Mouse (Mus musculus) liver, adult 2 months (tissue): ENCODE data around the gene Copg2. TPM values are rescaled to one million over a fixed set of nuclear protein-coding genes. Genes with fewer than 3 reads are reported as not detected.

ENCODE experiments used
- DNase-seq: peaks from one replicate; pipeline ENCODE4 v3.0.0-alpha.2; 2011; ENCODE audit warnings: low read depth, low spot score; ENCODE audit errors: extremely low read depth
- H3K27ac ChIP-seq: fragments of 200-500 bp; replicated peaks from 2 replicates; pipeline ENCODE4 v1.5.1; 2012; ENCODE audit warnings: low read depth, mild to moderate bottlenecking, control low read depth, inconsistent platforms, low read length; ENCODE audit not compliant: insufficient read depth
- H3K27me3 ChIP-seq: fragments of 200-500 bp; 2 replicates; pipeline ENCODE4 v1.6.1; 2012; ENCODE audit warnings: mild to moderate bottlenecking, moderate library complexity, low read length, inconsistent platforms; ENCODE audit not compliant: control insufficient read depth, insufficient read depth
- H3K36me3 ChIP-seq: fragments of 200-500 bp; 2 replicates; pipeline ENCODE4 v1.6.1; 2012; ENCODE audit warnings: low read length, inconsistent platforms; ENCODE audit not compliant: control insufficient read depth, insufficient read depth
- H3K4me1 ChIP-seq: fragments of 200-500 bp; 2 replicates; pipeline ENCODE4 v1.6.1; 2011; ENCODE audit warnings: low read length; ENCODE audit not compliant: control insufficient read depth, insufficient read depth
- H3K4me3 ChIP-seq: fragments of 200-500 bp; 2 replicates; pipeline ENCODE4 v1.5.1; 2011; ENCODE audit warnings: low read depth, mild to moderate bottlenecking, control low read depth, low read length, moderate library complexity; ENCODE audit not compliant: insufficient read depth
- H3K79me2 ChIP-seq: fragments of 200-500 bp; 2 replicates; pipeline ENCODE4 v1.6.1; 2012; ENCODE audit warnings: inconsistent platforms, mild to moderate bottlenecking, low read length, moderate library complexity; ENCODE audit not compliant: control insufficient read depth, insufficient read depth
- H3K9ac ChIP-seq: fragments of 200-500 bp; 2 replicates; pipeline ENCODE4 v1.6.1; 2012; ENCODE audit warnings: low read depth, mild to moderate bottlenecking, control low read depth, inconsistent platforms, low read length
- CTCF ChIP-seq: fragments of 200-500 bp; IDR thresholded peaks from 2 replicates; pipeline ENCODE4 v1.5.1; 2011; ENCODE audit warnings: low read depth, low read length, control low read depth
- POLR2A ChIP-seq: fragments of 200-500 bp; IDR thresholded peaks from 2 replicates; pipeline ENCODE4 v1.6.1; 2011; ENCODE audit warnings: low read length, control low read depth; ENCODE audit not compliant: insufficient read depth; ENCODE audit errors: extremely low read depth
- WGBS: fragments of 180-500 bp; shearing (Covaris S2); methylation state at CpG from one replicate; pipeline ENCODE4 v1.1.7; 2018; 5-methylcytosine and 5-hydroxymethylcytosine counted together
- polyA plus RNA-seq: library from polyadenylated mRNA; depleted of rRNA; stranded (reverse); fragments of >200 nt; gene quantifications from 2 replicates; pipeline ENCODE4 v1.2.3, GENCODE M21; 2012
- total RNA-seq: library from RNA; depleted of rRNA; stranded (reverse); fragments of >200 nt; gene quantifications from 2 replicates; pipeline ENCODE4 v1.2.3, GENCODE M21; 2014

Gene Copg2
- total and polyA plus RNA-seq, 2 experiments: 7.5 to 26.9 TPM

- H3K27me3 ChIP-seq: peaks cover 14% of the 10 kb centered on the region
- 56% methylated on average over 15 of the region's 15 CpGs for WGBS
- TF ChIP-seq CTCF (no peak), POLR2A (no peak)
Measured at GRCm38 (mm10) chr6:30735728-30736371, 160.7 kb downstream of the Copg2 start.

GRCm38 (mm10) chr6:30734988-30735727 lies 161.4 kb downstream of the Copg2 start:
- peaks cover 14% of the 10 kb centered on the region for H3K27me3 ChIP-seq
- H3K79me2 ChIP-seq: no peaks in the 10 kb centered on the region
- no peak for DNase-seq
- TF ChIP-seq CTCF: no peak
- TF ChIP-seq POLR2A: no peak
- H3K27ac ChIP-seq: no peak overlapping the region
- H3K4me1 ChIP-seq: no peaks in the 10 kb centered on the region
- H3K9ac ChIP-seq: no peak overlapping the region
- H3K4me3 ChIP-seq: peak overlapping the region; percentile 24; the same call in 1 of the 2 replicates
- no peaks in the 10 kb centered on the region for H3K36me3 ChIP-seq
- WGBS: 50% methylated on average over 22 of the region's 22 CpGs

More at GRCm38 (mm10) chr6:30735728-30736371, 160.7 kb downstream of the Copg2 start:
- Histone ChIP-seq H3K4me3 (peak overlapping the region; percentile 24; the same call in 1 of the 2 replicates), H3K36me3 (no peaks in the 10 kb centered on the region), H3K9ac (peak overlapping the region; percentile 43; the same call in 1 of the 2 replicates), H3K79me2 (no peaks in the 10 kb centered on the region), H3K27ac (no peak overlapping the region), H3K4me1 (no peaks in the 10 kb centered on the region)
- no peak for DNase-seq

GRCm38 (mm10) chr6:30734465-30734864 lies 162.1 kb downstream of the Copg2 start:
- 84% methylated on average over 6 of the region's 6 CpGs for WGBS
- H3K36me3 ChIP-seq: no peaks in the 10 kb centered on the region
- no peaks in the 10 kb centered on the region for H3K79me2 ChIP-seq
- H3K4me1 ChIP-seq: no peaks in the 10 kb centered on the region
- peaks cover 14% of the 10 kb centered on the region for H3K27me3 ChIP-seq
- TF ChIP-seq CTCF: no peak
- TF ChIP-seq POLR2A: no peak
- no peak overlapping the region for H3K4me3 ChIP-seq
- H3K9ac ChIP-seq: no peak overlapping the region
- no peak for DNase-seq
- H3K27ac ChIP-seq: no peak overlapping the region

- 58% methylated on average over 18 of the region's 18 CpGs for WGBS
- no peak overlapping the region for H3K9ac ChIP-seq
- H3K36me3 ChIP-seq: no peaks in the 10 kb centered on the region
- H3K79me2 ChIP-seq: no peaks in the 10 kb centered on the region
- H3K27me3 ChIP-seq: peaks cover 9% of the 10 kb centered on the region
- DNase-seq: no peak
- TF ChIP-seq POLR2A: no peak
- TF ChIP-seq CTCF: no peak
- no peaks in the 10 kb centered on the region; the same call in 1 of the 2 replicates for H3K4me1 ChIP-seq
- no peak overlapping the region for H3K27ac ChIP-seq
- no peak overlapping the region for H3K4me3 ChIP-seq
Measured at GRCm38 (mm10) chr6:30732571-30733130, 163.9 kb downstream of the Copg2 start.

GRCm38 (mm10) chr6:30730301-30730971 lies 166.2 kb downstream of the Copg2 start:
- no peak for DNase-seq

More at GRCm38 (mm10) chr6:30730301-30730971, 166.2 kb downstream of the Copg2 start:
- H3K79me2 ChIP-seq: no peaks in the 10 kb centered on the region
- no peak for TF ChIP-seq CTCF
- no peak for TF ChIP-seq POLR2A
- H3K27ac ChIP-seq: no peak overlapping the region
- peaks cover 4% of the 10 kb centered on the region; the same call in 1 of the 2 replicates for H3K27me3 ChIP-seq
- no peak overlapping the region for H3K4me3 ChIP-seq
- no peak overlapping the region for H3K9ac ChIP-seq
- H3K4me1 ChIP-seq: no peaks in the 10 kb centered on the region; the same call in 1 of the 2 replicates
- no peaks in the 10 kb centered on the region for H3K36me3 ChIP-seq
- 67% methylated on average over 12 of the region's 12 CpGs for WGBS
